Mouse (Mus musculus) T-helper 17 cell (primary cell): ENCODE measurements at regions not wholly inside any gene's neighbourhood (a gene's known extent, or its start where the extent isn't known, plus 50 kb on each side); places are given as distances from the start of the nearest gene placed in this dataset.
"Not testable (repeated sequence)": the region's sequence is repeated elsewhere in the genome, so short reads cannot be mapped to it uniquely, and the experiment has no call there.

Experiments
- in situ Hi-C, 2 experiments: fragments of 300-600 bp; cut with MboI, MseI; formaldehyde crosslinking; loops; 1 replicate in 1 of 2; 2 replicates in 1 of 2; pipeline ENCODE4 v1.15.1; 2025; ENCODE audit warnings: high pct_unique_total_duplicates in 2 of 2

- in situ Hi-C loops: not testable (repeated sequence)
Measured at GRCm38 (mm10) chr6:68632309-68632708, 1096.7 kb upstream of the Tacstd2 start.

- in situ Hi-C loops: no loop called here
Measured at GRCm38 (mm10) chr6:68631787-68632186, 1096.2 kb upstream of the Tacstd2 start.

DNA sequence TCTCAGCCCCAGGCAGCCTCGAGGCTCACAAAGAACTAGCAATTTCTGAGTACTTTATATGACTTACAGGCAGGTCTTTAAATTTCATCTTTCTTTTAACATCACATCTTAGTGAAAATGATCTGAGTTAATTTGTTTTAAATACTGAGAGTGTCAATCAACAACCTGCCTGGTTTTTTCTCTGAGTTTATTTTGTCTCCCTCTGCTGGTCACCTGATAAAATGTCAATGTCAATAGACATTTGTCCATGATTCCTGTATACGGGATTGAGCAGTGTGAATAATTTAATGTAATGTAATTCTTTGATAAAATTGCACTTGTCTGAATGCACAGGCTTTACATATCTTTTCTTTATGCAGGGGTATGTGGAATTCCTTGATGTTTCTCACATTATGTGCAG lies 1070.4 kb upstream of the Tacstd2 start:
- in situ Hi-C loops: loop anchor here in 1 of 2 experiments (10.0 kb wide), 1 partner anchor 231 kb away; no protein-coding TSS in a partner anchor
